Mouse (Mus musculus) gastrocnemius, postnatal 4 days (tissue): ENCODE data around the gene Grwd1. TPM values are rescaled to one million over a fixed set of nuclear protein-coding genes. Genes with fewer than 3 reads are reported as not detected.

Experiments used
- total RNA-seq, 2 experiments: library from RNA; stranded (reverse); gene quantifications; 2 replicates each; pipeline ENCODE4 v1.2.3; 2021

The Grwd1 gene
- total RNA-seq, 2 experiments from 2014 or later: 17.4 to 18.0 TPM

Other genes starting within 250 kb of the Grwd1 start
- gene Fgf21, start 215.5 kb downstream of the Grwd1 start, total RNA-seq: not detected
- not detected for gene Fut1, start 213.7 kb downstream of the Grwd1 start, total RNA-seq
- under 1 TPM; 0.34 to 0.36 TPM for gene Izumo1, start 209.1 kb downstream of the Grwd1 start, total RNA-seq
- 10 to 100 TPM; 23.0 to 25.6 TPM for gene Rasip1, start 203.5 kb downstream of the Grwd1 start, total RNA-seq
- gene Mamstr, start 191.0 kb downstream of the Grwd1 start, total RNA-seq: 100 to 1,000 TPM; 170 to 187 TPM
- not detected for gene Fut2, start 164.6 kb downstream of the Grwd1 start, total RNA-seq
- 1 to 10 TPM in 1 of 2 experiments, under 1 TPM in 1; 0.88 to 1.3 TPM for gene Ntn5, start 146.9 kb downstream of the Grwd1 start, total RNA-seq
- under 1 TPM; 0.23 to 0.39 TPM for gene Sec1, start 136.5 kb downstream of the Grwd1 start, total RNA-seq
- gene Car11, start 131.1 kb downstream of the Grwd1 start, total RNA-seq: 1 to 10 TPM; 4.6 to 4.9 TPM
- gene Dbp, start 125.9 kb downstream of the Grwd1 start, total RNA-seq: 10 to 100 TPM; 22.1 to 26.9 TPM
- gene Rpl18, start 115.5 kb downstream of the Grwd1 start, total RNA-seq: 1,000 to 10,000 TPM in 1 of 2 experiments, 100 to 1,000 TPM in 1; 1,000 to 1,132 TPM
- 10 to 100 TPM; 17.4 to 17.9 TPM for gene Sphk2, start 112.9 kb downstream of the Grwd1 start, total RNA-seq
- gene Fam83e, start 109.7 kb downstream of the Grwd1 start, total RNA-seq: under 1 TPM; 0.34 to 0.52 TPM
- not detected for gene Spaca4, start 105.1 kb downstream of the Grwd1 start, total RNA-seq
- under 1 TPM; 0.54 to 0.65 TPM for gene Lmtk3, start 47.2 kb downstream of the Grwd1 start, total RNA-seq
- gene Sult2b1, start 46.3 kb downstream of the Grwd1 start, total RNA-seq: under 1 TPM in 1 of 2 experiments, not detected in 1; 0.60 TPM
- 10 to 100 TPM; 56.1 to 61.5 TPM for gene Cyth2, start 16.4 kb downstream of the Grwd1 start, total RNA-seq
- under 1 TPM; 0.39 TPM for gene Kcnj14, start 6.2 kb downstream of the Grwd1 start, total RNA-seq
- 100 to 1,000 TPM; 101 to 104 TPM for gene Kdelr1, start 41.8 kb upstream of the Grwd1 start, total RNA-seq
- 1 to 10 TPM; 1.2 to 1.5 TPM for gene Grin2d, start 47.4 kb upstream of the Grwd1 start, total RNA-seq
- gene Syngr4, start 65.8 kb upstream of the Grwd1 start, total RNA-seq: under 1 TPM; 0.39 to 0.75 TPM
- 10 to 100 TPM; 31.4 to 33.7 TPM for gene Tmem143, start 66.0 kb upstream of the Grwd1 start, total RNA-seq
- 10 to 100 TPM; 85.8 to 88.0 TPM for gene Emp3, start 90.5 kb upstream of the Grwd1 start, total RNA-seq
- gene Ccdc114, start 93.1 kb upstream of the Grwd1 start, total RNA-seq: 1 to 10 TPM; 2.4 to 2.5 TPM
- gene Abcc6, start 199.4 kb upstream of the Grwd1 start, total RNA-seq: under 1 TPM; 0.29 to 0.83 TPM
- gene Nomo1, start 202.8 kb upstream of the Grwd1 start, total RNA-seq: 10 to 100 TPM; 44.1 to 47.6 TPM